Mouse (Mus musculus): Measurements from ENCODE around the gene Lix1.

Lix1 gene

DNA sequence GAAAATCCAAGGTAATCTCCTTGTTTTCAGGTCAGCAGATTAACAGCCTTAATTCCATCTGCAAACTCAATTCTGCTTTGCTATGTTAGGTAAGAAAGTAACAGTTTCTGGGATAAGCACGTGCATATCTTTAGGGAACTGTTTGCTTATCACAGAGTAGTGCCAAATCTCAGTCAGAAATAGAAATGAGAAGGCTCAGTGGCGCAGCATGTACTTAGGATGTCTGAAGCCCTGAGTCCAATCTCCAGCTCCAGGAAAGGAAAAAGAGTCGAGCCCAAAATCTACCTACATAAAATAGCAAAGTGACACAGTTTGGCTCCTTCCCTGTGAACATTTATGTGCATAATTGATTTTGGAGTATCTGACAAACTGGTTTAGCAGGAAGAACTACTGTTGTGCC is 96.8 kb downstream of the Lix1 start:
- 26% methylated on average over 3 of the region's 3 CpGs for WGBS

- 89% methylated on average over 10 of the region's 10 CpGs for WGBS
Observed at GRCm38 (mm10) chr17:17506677-17507076, 104.2 kb downstream of the Lix1 start.

All from cerebral cortex, adult 2 months (tissue).